Mouse (Mus musculus): ENCODE measurements around the gene Zbed5. TPM values are rescaled to one million over a fixed set of nuclear protein-coding genes. Genes with fewer than 3 reads are reported as not detected.

The Zbed5 gene
- polyA plus RNA-seq (2012; ENCODE audit: insufficient read depth, insufficient read length, missing spikeins): 0.95 TPM in 1 of 2 replicates, not detected in the other

GRCm38 (mm10) chr5:129895198-129896088 lies at the start of gene Zbed5:
Gene Zbed5 (plus strand): TSS chr5:129895723.
- no peak for TF ChIP-seq POLR2A (IDR thresholded peaks at IDR 0.05; ENCODE audit: borderline replicate concordance, low read depth, low read length)
- TF ChIP-seq CTCF (IDR thresholded peaks at IDR 0.05; ENCODE audit: low read depth, low read length): no peak
- H3K4me1 ChIP-seq (ENCODE audit: control insufficient read depth, insufficient read depth, low read length): peaks cover 6% of the 10 kb centered on the region
- peak within 1 kb of the TSS; percentile 82 for H3K4me3 ChIP-seq (ENCODE audit: insufficient read depth, low read length)
- no peak within 1 kb of the TSS for H3K27ac ChIP-seq (ENCODE audit: insufficient read depth, low read depth, low read length)

DNA sequence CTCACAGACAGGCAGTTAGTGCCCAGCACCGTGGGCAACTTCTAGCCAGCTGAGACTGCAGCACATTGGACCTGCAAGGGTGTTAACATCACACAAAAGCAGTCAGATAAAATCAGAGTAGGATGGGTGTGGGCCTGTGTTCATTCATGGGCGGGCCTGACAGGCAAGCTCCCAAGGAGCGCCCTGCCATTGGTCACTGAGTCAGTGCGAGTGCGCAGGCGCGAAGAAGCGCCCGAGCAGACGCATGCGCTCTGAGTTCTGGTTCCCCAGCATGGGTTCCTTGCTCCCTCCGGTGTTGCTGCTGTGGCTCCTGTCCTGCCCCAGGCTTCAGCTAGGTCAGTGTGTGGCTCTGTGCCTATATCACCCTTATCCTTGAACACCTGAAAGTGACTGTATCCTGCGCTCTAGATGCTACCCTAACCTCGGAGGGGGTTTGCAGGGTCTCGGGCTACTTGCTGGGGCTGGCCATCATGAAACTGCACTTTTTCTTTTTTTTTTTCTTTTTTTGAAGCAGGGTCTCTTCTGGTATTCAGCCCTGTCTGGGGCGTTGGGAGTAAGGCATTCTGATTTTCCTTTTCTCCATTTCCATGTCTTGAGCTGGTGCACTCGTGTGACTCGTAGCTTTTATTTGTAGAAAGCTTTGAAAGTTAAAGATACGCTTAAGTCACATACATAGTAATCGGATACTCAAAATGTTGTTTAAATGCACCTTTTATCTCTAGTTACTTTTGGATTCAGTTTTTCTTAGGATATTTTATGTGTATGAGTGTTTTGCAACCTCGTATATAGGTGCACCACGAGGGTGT lies 48.6 kb upstream of the Zbed5 start, which contains the start of gene Sumf2:
Sumf2 (plus strand) TSS at position 235 of the 806 bp plus-strand sequence.
- 0 out of 2 replicates have a peak within 1 kb of the TSS, but pooled peaks have one; percentile 17 for H3K27ac ChIP-seq (ENCODE audit: insufficient read depth, low read depth, low read length)
- H3K4me3 ChIP-seq (ENCODE audit: insufficient read depth, low read length): peak within 1 kb of the TSS; percentile 73
- TF ChIP-seq POLR2A (IDR thresholded peaks at IDR 0.05; ENCODE audit: borderline replicate concordance, low read depth, low read length): 0 out of 2 replicates have a peak, but pooled peaks have one; percentile 14
- TF ChIP-seq CTCF (IDR thresholded peaks at IDR 0.05; ENCODE audit: low read depth, low read length): no peak
- H3K4me1 ChIP-seq (ENCODE audit: control insufficient read depth, insufficient read depth, low read length): peaks cover 2% of the 10 kb centered on the region; the same call in 1 of the 2 replicates

- Histone ChIP-seq H3K4me1 (ENCODE audit: control insufficient read depth, insufficient read depth, low read length) (peaks cover 2% of the 10 kb centered on the region; the same call in 1 of the 2 replicates), H3K27ac (ENCODE audit: insufficient read depth, low read depth, low read length) (no peak overlapping the region), H3K4me3 (ENCODE audit: insufficient read depth, low read length) (peak overlapping the region; percentile 73)
- no peak for TF ChIP-seq POLR2A (IDR thresholded peaks at IDR 0.05; ENCODE audit: borderline replicate concordance, low read depth, low read length)
- no peak for TF ChIP-seq CTCF (IDR thresholded peaks at IDR 0.05; ENCODE audit: low read depth, low read length)
Observed at GRCm38 (mm10) chr5:129847558-129847820, 48.0 kb upstream of the Zbed5 start.

GRCm38 (mm10) chr5:129855163-129855562 lies 40.4 kb upstream of the Zbed5 start:
- TF ChIP-seq POLR2A (IDR thresholded peaks at IDR 0.05; ENCODE audit: borderline replicate concordance, low read depth, low read length): no peak
- TF ChIP-seq CTCF (IDR thresholded peaks at IDR 0.05; ENCODE audit: low read depth, low read length): no peak
- no peak overlapping the region for H3K4me3 ChIP-seq (ENCODE audit: insufficient read depth, low read length)
- H3K27ac ChIP-seq (ENCODE audit: insufficient read depth, low read depth, low read length): no peak overlapping the region
- H3K4me1 ChIP-seq (ENCODE audit: control insufficient read depth, insufficient read depth, low read length): no peaks in the 10 kb centered on the region

DNA sequence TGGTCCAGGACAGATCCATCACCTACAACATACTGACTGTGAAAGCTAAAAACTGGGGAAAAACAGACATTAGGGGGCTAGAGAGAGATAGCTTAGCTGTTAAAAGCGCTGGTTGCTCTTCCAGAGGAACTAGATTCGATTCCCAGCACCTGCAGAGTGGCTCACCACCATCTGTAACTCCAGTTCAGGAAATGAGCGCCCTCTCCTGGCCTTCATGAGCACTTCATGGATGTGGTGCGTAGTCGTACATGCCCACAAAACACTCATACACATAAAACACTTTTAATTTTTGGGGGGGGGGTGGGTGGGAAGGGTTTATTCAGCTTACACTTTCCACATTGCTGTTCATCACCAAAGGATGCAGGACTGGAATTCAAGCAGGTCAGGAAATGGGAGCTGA lies 39.1 kb upstream of the Zbed5 start:
- Histone ChIP-seq H3K27ac (ENCODE audit: insufficient read depth, low read depth, low read length) (no peak overlapping the region), H3K4me1 (ENCODE audit: control insufficient read depth, insufficient read depth, low read length) (no peaks in the 10 kb centered on the region), H3K4me3 (ENCODE audit: insufficient read depth, low read length) (no peak overlapping the region)
- no peak for TF ChIP-seq CTCF (IDR thresholded peaks at IDR 0.05; ENCODE audit: low read depth, low read length)
- no peak for TF ChIP-seq POLR2A (IDR thresholded peaks at IDR 0.05; ENCODE audit: borderline replicate concordance, low read depth, low read length)

GRCm38 (mm10) chr5:129862325-129862724 lies 33.2 kb upstream of the Zbed5 start:
- no peak for TF ChIP-seq CTCF (IDR thresholded peaks at IDR 0.05; ENCODE audit: low read depth, low read length)
- no peak for TF ChIP-seq POLR2A (IDR thresholded peaks at IDR 0.05; ENCODE audit: borderline replicate concordance, low read depth, low read length)
- no peaks in the 10 kb centered on the region for H3K4me1 ChIP-seq (ENCODE audit: control insufficient read depth, insufficient read depth, low read length)
- no peak overlapping the region for H3K4me3 ChIP-seq (ENCODE audit: insufficient read depth, low read length)
- no peak overlapping the region for H3K27ac ChIP-seq (ENCODE audit: insufficient read depth, low read depth, low read length)

DNA sequence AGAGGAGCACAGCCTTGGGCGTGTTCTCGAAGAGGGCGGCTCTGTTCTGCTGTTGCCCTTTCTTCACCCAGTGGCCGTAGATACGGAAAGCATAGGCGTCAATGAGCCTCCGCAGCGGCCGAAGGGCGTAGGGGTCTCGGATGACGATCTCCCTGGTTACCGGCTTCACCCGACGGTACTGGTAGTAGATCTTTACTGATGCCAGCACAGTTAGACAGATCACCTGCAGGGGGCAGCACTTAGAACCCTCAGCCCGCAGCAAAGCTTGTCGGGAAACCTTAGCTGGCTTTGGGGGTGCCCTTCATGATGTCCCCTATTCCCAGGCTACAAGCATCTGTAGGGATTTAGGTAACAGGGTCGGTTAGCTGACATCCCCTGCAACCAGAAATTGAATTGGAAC lies 31.1 kb upstream of the Zbed5 start:
- H3K4me3 ChIP-seq (ENCODE audit: insufficient read depth, low read length): no peak overlapping the region
- H3K27ac ChIP-seq (ENCODE audit: insufficient read depth, low read depth, low read length): no peak overlapping the region
- no peaks in the 10 kb centered on the region for H3K4me1 ChIP-seq (ENCODE audit: control insufficient read depth, insufficient read depth, low read length)
- TF ChIP-seq POLR2A (IDR thresholded peaks at IDR 0.05; ENCODE audit: borderline replicate concordance, low read depth, low read length) (no peak), CTCF (IDR thresholded peaks at IDR 0.05; ENCODE audit: low read depth, low read length) (peak; percentile 32; the same call in 1 of the 2 replicates)

DNA sequence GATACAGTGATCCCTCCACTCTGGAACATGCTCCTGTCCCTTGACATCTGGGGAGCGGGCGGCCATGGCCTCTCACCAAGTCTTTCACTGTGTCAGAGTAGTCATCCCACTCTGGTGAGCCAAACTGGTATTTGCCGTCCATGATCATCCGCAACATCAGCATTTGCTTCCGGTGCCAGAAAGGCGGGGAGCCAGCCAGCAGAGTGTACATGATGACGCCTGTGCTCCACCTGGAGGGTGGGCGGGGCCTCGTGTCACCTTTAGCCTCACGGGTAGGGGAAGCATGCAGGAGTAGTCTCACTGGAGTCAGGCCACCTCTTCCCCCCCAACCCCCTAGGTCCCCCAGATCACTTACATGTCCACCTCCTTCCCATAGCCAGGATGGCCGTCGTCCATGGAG lies 29.7 kb upstream of the Zbed5 start:
- H3K4me3 ChIP-seq (ENCODE audit: insufficient read depth, low read length): no peak overlapping the region
- TF ChIP-seq CTCF (IDR thresholded peaks at IDR 0.05; ENCODE audit: low read depth, low read length): no peak
- no peak overlapping the region for H3K27ac ChIP-seq (ENCODE audit: insufficient read depth, low read depth, low read length)
- no peaks in the 10 kb centered on the region for H3K4me1 ChIP-seq (ENCODE audit: control insufficient read depth, insufficient read depth, low read length)

DNA sequence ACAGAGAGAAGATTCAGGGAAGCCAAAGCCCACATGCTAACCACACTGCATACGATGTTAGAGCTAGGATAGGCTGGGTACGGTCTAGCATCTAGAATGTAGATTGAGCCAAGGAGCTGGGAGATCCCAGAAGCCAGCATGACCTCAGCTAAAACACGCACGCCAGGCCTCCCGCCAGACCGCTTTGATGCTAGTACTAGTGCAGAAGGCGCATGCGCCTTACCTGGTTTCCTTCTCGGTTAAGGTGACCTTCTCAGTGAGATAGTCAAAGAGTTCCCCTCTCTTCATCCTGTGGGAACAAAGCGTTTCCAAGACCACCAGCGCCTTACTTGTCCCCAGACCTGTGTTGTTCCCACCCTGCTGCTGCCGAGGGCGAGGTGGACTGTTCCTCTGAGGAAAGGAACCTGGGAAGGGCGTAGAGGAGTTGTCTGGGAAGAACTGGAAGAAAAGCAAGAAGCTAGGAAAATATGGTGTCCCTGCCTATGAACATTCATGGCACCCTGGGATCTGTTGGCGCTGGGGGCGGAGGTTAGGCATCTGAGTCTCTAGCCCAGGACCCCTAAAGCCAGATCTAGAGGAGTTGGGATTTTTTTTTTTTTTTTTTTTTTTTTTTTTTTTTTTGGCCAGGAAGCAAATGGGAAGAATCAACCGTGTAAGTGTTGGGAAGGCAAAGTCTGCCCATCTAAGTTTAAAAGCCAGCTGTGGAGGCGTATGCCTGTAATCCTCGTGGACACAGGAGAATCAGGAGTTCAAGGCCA lies 26.1 kb upstream of the Zbed5 start:
- no peak overlapping the region for H3K4me3 ChIP-seq (ENCODE audit: insufficient read depth, low read length)
- TF ChIP-seq CTCF (IDR thresholded peaks at IDR 0.05; ENCODE audit: low read depth, low read length) (no peak), POLR2A (IDR thresholded peaks at IDR 0.05; ENCODE audit: borderline replicate concordance, low read depth, low read length) (no peak)
- H3K4me1 ChIP-seq (ENCODE audit: control insufficient read depth, insufficient read depth, low read length): no peaks in the 10 kb centered on the region
- H3K27ac ChIP-seq (ENCODE audit: insufficient read depth, low read depth, low read length): no peak overlapping the region
